Mouse (Mus musculus) megakaryocyte, embryonic 14.5 days (primary cell): Measurements from ENCODE around the gene Dnah2. TPM values are rescaled to one million over a fixed set of nuclear protein-coding genes. Genes with fewer than 3 reads are reported as not detected.

Source experiments
- H3K27me3 ChIP-seq: replicated peaks from 2 replicates; pipeline ENCODE3; 2012; ENCODE audit warnings: inconsistent platforms
- H3K36me3 ChIP-seq: replicated peaks from 2 replicates; pipeline ENCODE3; 2012; ENCODE audit warnings: low read length, inconsistent platforms, mixed read lengths
- H3K4me1 ChIP-seq: 2 replicates; pipeline ENCODE4 v1.6.1; 2012; ENCODE audit warnings: inconsistent platforms
- H3K4me3 ChIP-seq: replicated peaks from 2 replicates; pipeline ENCODE3; 2012; ENCODE audit warnings: moderate library complexity, mild to moderate bottlenecking, inconsistent platforms
- H3K9me3 ChIP-seq: 2 replicates; pipeline ENCODE4 v1.6.1; 2012; ENCODE audit warnings: inconsistent platforms
- FLI1 ChIP-seq: IDR thresholded peaks from 2 replicates; pipeline ENCODE4 v1.6.1; 2012; ENCODE audit warnings: low read length, inconsistent platforms, mixed read lengths
- GATA1 ChIP-seq: IDR thresholded peaks from 3 replicates; pipeline ENCODE4 v1.6.1; 2012; ENCODE audit warnings: mixed read lengths, low read length, inconsistent platforms, borderline replicate concordance
- polyA plus RNA-seq: library from polyadenylated mRNA; stranded (reverse); fragments of >175 nt; gene quantifications from 2 replicates; pipeline ENCODE4 v1.2.3, GENCODE M21; 2012; ENCODE audit warnings: low replicate concordance; ENCODE audit not compliant: insufficient read depth

Gene Dnah2
- polyA plus RNA-seq, 1 experiment, result 0.95 TPM

DNA sequence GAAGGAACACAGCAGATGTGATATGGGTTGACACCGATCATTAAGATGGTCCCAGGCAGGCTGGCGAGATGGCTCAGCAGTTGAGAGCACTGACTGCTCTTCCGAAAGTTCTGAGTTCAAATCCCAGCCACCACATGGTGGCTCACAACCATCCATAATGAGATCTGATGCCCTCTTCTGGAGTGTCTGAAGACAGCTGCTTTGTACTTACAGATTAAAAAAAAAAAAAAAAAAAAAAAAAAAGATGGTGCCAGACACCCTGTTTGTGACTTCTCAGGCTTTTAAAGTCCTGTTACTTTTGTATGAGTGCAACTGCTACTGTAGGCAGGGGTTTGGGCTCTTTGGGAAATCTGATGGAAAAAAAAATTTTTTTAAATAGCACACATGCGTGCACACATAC, 160.2 kb downstream of the Dnah2 start:
- Histone ChIP-seq H3K27me3 (peaks cover 22% of the 10 kb centered on the region), H3K36me3 (peaks cover 5% of the 10 kb centered on the region), H3K9me3 (no peaks in the 10 kb centered on the region), H3K4me3 (no peak overlapping the region), H3K4me1 (peaks cover 13% of the 10 kb centered on the region; the same call in 1 of the 2 replicates)
- TF ChIP-seq GATA1, result no peak
- no peak for TF ChIP-seq FLI1

DNA sequence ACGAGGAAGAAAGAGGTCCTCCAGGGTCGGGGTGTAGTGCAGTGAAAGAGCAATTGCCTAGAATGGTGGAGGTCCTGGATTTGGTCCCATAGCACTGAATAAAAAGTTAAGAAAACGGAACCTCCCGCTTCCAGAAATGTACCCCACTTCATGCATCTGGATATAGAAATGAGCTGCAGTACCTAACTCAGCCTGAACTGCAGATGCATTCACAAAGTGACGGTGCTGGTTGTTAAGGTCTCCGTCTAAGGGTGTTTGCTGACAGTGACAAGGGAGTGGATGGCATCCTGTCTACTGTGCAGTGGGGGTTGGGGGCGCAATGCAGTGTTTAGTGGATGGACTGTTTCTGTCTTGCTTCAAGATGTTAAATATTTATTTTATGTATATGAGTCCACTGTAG, 162.2 kb downstream of the Dnah2 start:
- no peak overlapping the region for H3K4me3 ChIP-seq
- no peaks in the 10 kb centered on the region for H3K9me3 ChIP-seq
- H3K4me1 ChIP-seq, result peaks cover 18% of the 10 kb centered on the region
- TF ChIP-seq FLI1 (no peak), GATA1 (no peak)
- peaks cover 3% of the 10 kb centered on the region for H3K36me3 ChIP-seq
- peaks cover 33% of the 10 kb centered on the region for H3K27me3 ChIP-seq

DNA sequence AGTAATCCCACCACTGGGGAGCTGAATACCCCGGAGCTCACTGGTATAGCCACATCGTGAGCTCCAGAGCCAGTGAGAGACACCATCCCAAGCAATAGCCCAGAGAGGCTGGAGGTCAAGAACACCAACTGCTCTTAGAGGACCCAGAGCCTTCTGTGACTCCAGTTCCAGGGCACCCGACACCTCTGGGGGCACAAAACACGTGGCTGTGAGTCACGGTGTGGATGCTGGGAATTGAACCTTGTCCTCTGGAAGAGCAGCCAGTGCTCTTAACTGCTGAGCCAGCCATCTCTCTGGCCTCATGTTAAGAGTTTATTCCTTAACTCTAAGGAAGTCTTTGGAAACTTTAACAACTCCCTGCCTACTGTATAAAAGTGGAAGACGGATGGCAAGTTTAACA, 163.9 kb downstream of the Dnah2 start:
- no peak for TF ChIP-seq FLI1
- no peak for TF ChIP-seq GATA1
- peaks cover 41% of the 10 kb centered on the region for H3K27me3 ChIP-seq
- peaks cover 3% of the 10 kb centered on the region for H3K36me3 ChIP-seq
- peaks cover 23% of the 10 kb centered on the region for H3K4me1 ChIP-seq
- H3K4me3 ChIP-seq, result no peak overlapping the region
- H3K9me3 ChIP-seq, result no peaks in the 10 kb centered on the region

DNA sequence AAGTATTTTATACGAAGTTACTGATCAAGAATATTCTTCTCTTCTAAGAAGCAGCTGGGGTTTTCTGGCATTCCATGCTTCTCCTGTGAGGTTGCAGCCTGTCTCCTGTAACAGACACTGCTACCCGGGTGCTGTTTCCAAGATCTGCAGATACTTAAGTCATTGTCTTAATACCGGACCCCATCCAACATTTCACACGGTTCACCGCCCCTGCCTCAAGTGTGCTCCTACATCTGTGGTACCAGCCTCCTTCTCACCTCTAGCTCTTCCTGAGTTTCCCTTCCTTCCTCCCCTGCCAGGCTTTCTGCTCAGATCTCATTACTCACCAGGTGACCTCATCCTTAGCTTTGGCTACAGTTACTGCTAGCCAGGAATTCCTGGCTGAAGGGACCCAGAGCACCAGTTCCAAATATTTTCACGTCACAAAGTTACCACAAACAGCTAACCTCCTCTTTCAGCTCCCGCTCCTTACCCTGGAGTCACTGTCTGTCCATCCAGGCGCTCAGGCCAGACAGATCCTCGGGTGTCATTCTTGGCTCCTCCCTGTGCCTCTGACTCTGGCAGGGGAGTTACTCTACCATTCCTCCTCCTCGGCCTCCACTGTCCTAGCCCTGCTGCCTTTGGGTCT, 166.3 kb downstream of the Dnah2 start:
- Histone ChIP-seq H3K27me3 (peaks cover 41% of the 10 kb centered on the region), H3K36me3 (no peaks in the 10 kb centered on the region), H3K4me3 (no peak overlapping the region), H3K9me3 (no peaks in the 10 kb centered on the region), H3K4me1 (peaks cover 29% of the 10 kb centered on the region)
- TF ChIP-seq FLI1 (no peak), GATA1 (no peak)

DNA sequence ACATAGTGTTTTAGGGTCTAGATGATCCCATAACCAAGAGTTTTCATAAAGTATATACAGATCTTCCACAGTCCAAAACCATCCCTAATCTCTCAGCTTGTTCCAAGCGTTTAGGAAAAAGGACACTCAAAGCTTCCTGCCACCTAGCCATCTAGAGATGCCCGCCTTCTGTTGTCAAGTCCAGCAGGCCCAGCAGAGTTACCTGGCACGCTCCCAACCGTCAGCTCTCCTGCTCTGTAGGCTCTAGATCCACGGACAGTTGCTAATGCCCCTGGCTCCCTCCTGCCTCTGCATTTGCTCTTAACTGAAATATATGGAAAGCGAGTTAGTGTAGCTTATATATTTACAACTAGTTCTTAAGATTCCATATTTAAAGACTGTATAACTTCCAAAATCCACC, 167.6 kb downstream of the Dnah2 start:
- Histone ChIP-seq H3K4me1 (peaks cover 33% of the 10 kb centered on the region), H3K27me3 (peaks cover 39% of the 10 kb centered on the region), H3K9me3 (no peaks in the 10 kb centered on the region), H3K36me3 (no peaks in the 10 kb centered on the region), H3K4me3 (no peak overlapping the region)
- TF ChIP-seq GATA1 (no peak), FLI1 (no peak)

DNA sequence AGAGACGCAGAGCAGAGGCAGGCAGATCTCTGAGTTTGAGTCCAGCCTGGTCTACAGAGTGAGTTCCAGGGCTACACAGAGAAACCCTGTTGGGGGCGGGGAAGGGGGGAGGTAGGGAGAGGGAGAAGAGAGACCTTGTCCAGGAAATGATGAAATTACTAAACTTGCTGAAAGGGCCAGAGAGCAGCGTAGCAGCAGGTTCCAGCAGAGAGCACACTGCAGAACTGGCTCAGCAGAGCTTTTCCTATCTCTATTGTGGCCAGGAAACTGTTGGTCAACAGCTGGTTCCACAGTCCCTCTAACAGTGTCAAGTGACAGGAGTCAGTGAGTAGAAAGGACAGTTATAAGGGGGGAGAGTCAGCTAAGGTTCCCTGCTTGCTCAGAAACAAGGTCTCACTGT, 169.3 kb downstream of the Dnah2 start:
- Histone ChIP-seq H3K27me3 (peaks cover 26% of the 10 kb centered on the region), H3K36me3 (no peaks in the 10 kb centered on the region)

DNA sequence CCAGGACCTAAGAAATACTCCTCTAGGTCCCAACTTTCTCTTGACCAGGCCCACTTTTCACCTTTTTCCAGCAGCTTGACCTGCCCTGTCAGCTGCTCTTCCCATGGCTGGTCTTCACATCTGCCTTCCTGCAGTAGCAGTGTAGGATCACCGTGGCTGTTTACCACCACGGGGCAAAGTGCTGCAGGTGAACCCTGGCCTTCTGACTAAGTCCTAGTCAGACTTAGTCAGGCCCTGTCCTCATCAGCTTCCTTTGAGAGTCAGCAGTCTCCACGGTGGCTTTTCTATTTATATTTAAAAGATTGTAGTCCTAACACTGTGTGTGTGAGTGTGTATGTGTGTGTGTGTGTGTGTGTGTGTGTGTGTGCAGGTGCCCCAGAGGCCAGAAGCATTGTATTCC, 171.1 kb downstream of the Dnah2 start:
- Histone ChIP-seq H3K9me3 (no peaks in the 10 kb centered on the region), H3K36me3 (no peaks in the 10 kb centered on the region), H3K4me1 (peaks cover 48% of the 10 kb centered on the region), H3K27me3 (peaks cover 31% of the 10 kb centered on the region), H3K4me3 (no peak overlapping the region)
- TF ChIP-seq FLI1 (no peak), GATA1 (no peak)

More for the DNA sequence above, 169.3 kb downstream of the Dnah2 start:
- TF ChIP-seq GATA1, result no peak
- TF ChIP-seq FLI1, result no peak
- H3K4me3 ChIP-seq, result peak overlapping the region; percentile 44
- no peaks in the 10 kb centered on the region for H3K9me3 ChIP-seq
- H3K4me1 ChIP-seq, result peaks cover 41% of the 10 kb centered on the region

DNA sequence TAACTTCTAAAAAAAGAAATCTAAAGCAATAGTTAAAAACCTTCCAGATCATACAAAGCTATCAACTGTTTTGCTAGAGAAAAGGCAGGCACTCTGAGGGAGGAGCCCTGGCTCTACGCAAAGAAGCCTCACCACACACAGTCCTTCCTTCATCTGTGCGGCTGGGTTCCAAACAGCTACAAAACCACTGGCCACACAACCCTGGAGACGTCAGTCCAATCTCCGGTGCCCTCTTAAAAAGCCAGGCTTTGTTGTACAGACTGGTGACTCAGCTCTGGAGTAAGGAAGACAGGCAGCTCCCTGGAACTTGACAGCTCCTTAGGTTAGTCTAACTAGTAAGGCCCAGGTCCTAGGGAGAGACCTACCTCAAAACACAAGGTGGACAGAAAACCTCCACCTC, 173.3 kb downstream of the Dnah2 start:
- Histone ChIP-seq H3K27me3 (peaks cover 40% of the 10 kb centered on the region), H3K36me3 (no peaks in the 10 kb centered on the region), H3K9me3 (no peaks in the 10 kb centered on the region), H3K4me1 (peaks cover 56% of the 10 kb centered on the region), H3K4me3 (no peak overlapping the region)
- TF ChIP-seq GATA1, result no peak
- TF ChIP-seq FLI1, result no peak

DNA sequence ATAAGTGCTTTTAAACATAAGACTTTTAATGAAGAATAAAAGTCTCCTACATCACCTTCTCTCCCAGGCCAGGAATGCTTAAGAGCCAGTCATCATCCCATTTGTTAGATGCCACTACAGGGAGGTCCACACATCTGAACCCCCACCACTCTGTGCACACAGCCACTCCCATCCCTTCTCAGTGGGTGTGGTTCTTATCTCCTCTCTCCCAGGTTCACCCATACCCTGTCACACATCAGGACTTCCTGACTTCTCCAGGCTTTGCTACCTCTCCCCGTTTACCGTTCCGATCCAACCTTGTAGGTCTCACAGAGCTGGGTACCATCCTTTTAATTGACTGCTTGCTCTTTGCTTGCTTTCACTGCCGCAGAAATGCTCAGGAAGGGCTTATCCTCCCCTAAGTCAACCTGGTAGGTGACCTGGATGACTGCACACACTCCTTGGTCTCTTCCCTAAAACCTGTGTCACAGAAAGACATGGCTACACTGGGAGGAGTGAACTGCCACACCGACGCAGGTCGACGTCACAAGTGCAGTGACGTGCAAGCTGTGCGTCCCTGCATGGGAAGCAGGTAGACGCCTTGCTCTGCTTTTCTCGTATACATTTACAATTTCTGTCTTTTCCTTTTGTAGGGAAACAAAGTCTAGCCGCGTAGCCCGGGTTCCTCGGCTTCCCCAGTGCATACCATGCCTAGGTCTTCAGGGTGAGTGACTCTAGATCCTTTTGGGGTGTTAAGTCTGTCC, 175.5 kb downstream of the Dnah2 start:
- Histone ChIP-seq H3K9me3 (no peaks in the 10 kb centered on the region), H3K4me3 (no peak overlapping the region), H3K36me3 (no peaks in the 10 kb centered on the region), H3K27me3 (peaks cover 48% of the 10 kb centered on the region), H3K4me1 (peaks cover 47% of the 10 kb centered on the region)
- TF ChIP-seq GATA1 (no peak), FLI1 (no peak)

DNA sequence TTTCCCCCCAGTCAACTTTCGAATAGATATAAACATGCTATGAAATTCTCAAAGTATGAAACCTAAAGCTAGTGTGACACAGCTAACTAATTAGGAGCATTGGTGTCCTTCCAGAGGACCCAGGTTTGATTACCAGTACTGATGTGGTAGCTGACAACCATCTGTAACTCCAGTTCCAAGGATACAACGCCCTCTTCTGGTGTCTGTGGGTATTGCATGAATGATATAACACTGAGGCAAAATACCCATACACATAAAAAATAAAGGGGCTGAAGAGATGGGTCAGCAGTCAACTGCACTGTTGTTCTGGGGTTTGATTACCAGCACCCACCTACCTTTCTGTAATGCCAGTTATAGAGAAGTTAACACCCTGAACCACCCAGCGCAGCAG, 176.1 kb downstream of the Dnah2 start:
- no peaks in the 10 kb centered on the region for H3K9me3 ChIP-seq
- no peaks in the 10 kb centered on the region for H3K36me3 ChIP-seq
- peaks cover 55% of the 10 kb centered on the region for H3K27me3 ChIP-seq
- no peak for TF ChIP-seq GATA1
- no peak for TF ChIP-seq FLI1
- no peak overlapping the region for H3K4me3 ChIP-seq
- peaks cover 52% of the 10 kb centered on the region for H3K4me1 ChIP-seq
